Mouse (Mus musculus) midbrain, embryonic 12.5 days (tissue): ENCODE measurements around the gene Fam19a2. TPM values are rescaled to one million over a fixed set of nuclear protein-coding genes. Genes with fewer than 3 reads are reported as not detected.
A peak's percentile ranks its signal among the peaks of the same experiment; 100 is the strongest.

Experiments
- ATAC-seq: fragments of 200-750 bp; cut with Nextera tagmentation; 2 replicates; pipeline ENCODE4 v1.8.0; 2017; ENCODE audit warnings: low read depth, moderate TSS enrichment, moderate library complexity; ENCODE audit not compliant: low FRiP score
- H3K27ac ChIP-seq: fragments of 300-500 bp; sonication (generic); replicated peaks from 2 replicates; pipeline ENCODE4 v1.5.1; 2016; ENCODE audit warnings: mild to moderate bottlenecking
- H3K27me3 ChIP-seq: fragments of 300-500 bp; sonication (generic); 2 replicates; pipeline ENCODE4 v1.6.1; 2016; ENCODE audit warnings: mild to moderate bottlenecking
- H3K36me3 ChIP-seq: fragments of 300-500 bp; sonication (generic); 2 replicates; pipeline ENCODE4 v1.6.1; 2016
- H3K4me1 ChIP-seq: fragments of 300-500 bp; sonication (generic); 2 replicates; pipeline ENCODE4 v1.6.1; 2016
- H3K4me2 ChIP-seq: fragments of 300-500 bp; sonication (generic); replicated peaks from 2 replicates; pipeline ENCODE4 v1.6.1; 2016; ENCODE audit warnings: mild to moderate bottlenecking, moderate library complexity
- H3K4me3 ChIP-seq: fragments of 300-500 bp; sonication (generic); 2 replicates; pipeline ENCODE4 v1.5.1; 2016; ENCODE audit warnings: mild to moderate bottlenecking
- H3K9ac ChIP-seq: fragments of 300-500 bp; sonication (generic); replicated peaks from 2 replicates; pipeline ENCODE4 v1.6.1; 2016; ENCODE audit warnings: mild to moderate bottlenecking, moderate library complexity
- H3K9me3 ChIP-seq: fragments of 300-500 bp; sonication (generic); 2 replicates; pipeline ENCODE4 v1.6.1; 2016; ENCODE audit warnings: mild to moderate bottlenecking
- WGBS: fragments of 180-500 bp; shearing (Covaris S2); methylation state at CpG from one replicate; pipeline ENCODE4 v1.1.7; 2016; 5-methylcytosine and 5-hydroxymethylcytosine counted together
- polyA plus RNA-seq: library from polyadenylated mRNA; unstranded; fragments of >200 nt; fragmentation: Nextera tagmentation; extraction: Ambion mirVana; gene quantifications from 2 replicates; pipeline ENCODE4 v1.2.1, GENCODE M21; 2016

Gene Fam19a2
- polyA plus RNA-seq, 1 experiment from 2014 or later: 11.3 TPM

DNA sequence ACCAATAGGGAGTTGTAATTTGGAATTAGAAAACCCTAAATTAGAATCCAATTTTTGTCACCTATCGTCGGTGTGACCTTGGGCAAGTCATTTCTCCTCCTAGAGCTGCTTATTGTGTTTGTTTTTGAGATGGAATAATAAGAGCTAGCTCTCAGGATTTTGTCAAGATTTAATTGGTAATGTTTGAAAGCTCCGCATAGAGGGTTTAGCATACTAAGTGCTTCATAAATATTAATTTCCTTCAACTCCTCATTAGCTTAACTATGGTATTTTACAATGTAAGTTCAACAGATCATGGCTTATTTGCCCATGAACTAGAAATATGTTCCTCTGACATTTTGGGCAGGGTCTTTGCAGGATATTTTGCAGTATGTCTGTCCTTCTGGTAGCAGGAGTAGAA, 62.5 kb downstream of the Fam19a2 start:
- no peak overlapping the region for H3K9ac ChIP-seq
- no peak overlapping the region for H3K4me2 ChIP-seq
- no peaks in the 10 kb centered on the region for H3K4me1 ChIP-seq
- 74% methylated on average over 3 of the region's 3 CpGs for WGBS
- no peaks in the 10 kb centered on the region for H3K27me3 ChIP-seq
- H3K36me3 ChIP-seq: no peaks in the 10 kb centered on the region
- H3K4me3 ChIP-seq: no peak overlapping the region
- no peak for ATAC-seq
- no peaks in the 10 kb centered on the region for H3K9me3 ChIP-seq
- H3K27ac ChIP-seq: no peak overlapping the region

DNA sequence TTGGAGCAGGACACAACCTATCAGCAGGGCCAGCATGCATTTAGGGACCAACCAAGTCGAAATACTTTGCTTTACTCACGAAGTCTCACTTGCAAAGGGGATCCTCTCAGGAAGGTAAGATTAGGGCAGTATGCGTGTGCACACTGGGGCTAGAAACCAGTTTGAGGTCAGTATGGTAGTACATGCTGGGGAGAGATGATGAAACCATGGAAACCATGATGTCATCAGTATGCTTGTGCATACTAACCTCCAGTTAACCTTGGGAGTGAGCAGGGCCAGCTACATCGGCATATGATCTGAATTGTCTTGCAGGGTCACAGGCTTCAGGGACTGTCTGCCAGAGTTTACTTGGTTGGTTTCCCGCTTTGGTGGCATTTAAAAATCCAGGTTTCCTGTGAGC, 77.5 kb downstream of the Fam19a2 start:
- H3K4me3 ChIP-seq: no peak overlapping the region
- WGBS: 71% methylated on average over 5 of the region's 5 CpGs
- H3K27ac ChIP-seq: no peak overlapping the region
- H3K36me3 ChIP-seq: no peaks in the 10 kb centered on the region
- no peak for ATAC-seq
- H3K9me3 ChIP-seq: no peaks in the 10 kb centered on the region
- H3K4me1 ChIP-seq: no peaks in the 10 kb centered on the region
- H3K27me3 ChIP-seq: no peaks in the 10 kb centered on the region
- no peak overlapping the region for H3K4me2 ChIP-seq
- H3K9ac ChIP-seq: no peak overlapping the region

DNA sequence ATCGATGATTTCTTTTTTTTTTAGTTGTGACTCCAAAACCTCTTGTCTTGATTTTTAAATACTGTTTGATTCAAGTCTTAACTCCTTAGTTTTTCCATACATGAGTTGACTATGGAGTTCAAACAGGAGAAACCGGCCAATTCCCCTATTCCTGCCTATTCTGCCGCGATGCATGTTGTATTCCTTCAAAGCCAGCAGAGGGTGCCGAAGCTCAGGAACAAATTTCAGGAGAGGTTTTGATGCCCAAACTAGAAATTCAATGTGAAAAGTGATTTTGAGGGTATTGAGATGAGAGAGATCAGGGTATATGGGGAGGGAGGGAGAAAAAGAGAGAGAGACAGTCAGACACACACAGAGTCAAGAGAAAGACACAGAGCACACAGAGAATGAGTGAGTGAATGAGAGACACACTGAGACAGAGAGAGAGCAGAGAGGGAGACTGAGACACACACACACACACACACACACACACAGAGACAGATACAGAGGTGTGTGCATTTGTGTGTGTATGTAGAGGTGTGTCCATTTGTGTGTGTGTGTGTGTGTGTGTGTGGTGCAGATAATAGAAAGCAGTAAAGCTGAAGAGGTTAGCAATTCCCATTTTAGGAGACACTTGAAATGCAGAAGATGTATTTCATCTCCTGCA, 78.9 kb downstream of the Fam19a2 start:
- H3K4me3 ChIP-seq: no peak overlapping the region
- no peaks in the 10 kb centered on the region for H3K4me1 ChIP-seq
- WGBS: 23% methylated on average over 5 of the region's 5 CpGs
- H3K9me3 ChIP-seq: no peaks in the 10 kb centered on the region
- H3K27ac ChIP-seq: no peak overlapping the region
- ATAC-seq: 0 out of 2 replicates have a peak, but pooled peaks have one; percentile 19
- H3K9ac ChIP-seq: no peak overlapping the region
- H3K4me2 ChIP-seq: no peak overlapping the region
- no peaks in the 10 kb centered on the region for H3K27me3 ChIP-seq
- H3K36me3 ChIP-seq: no peaks in the 10 kb centered on the region

DNA sequence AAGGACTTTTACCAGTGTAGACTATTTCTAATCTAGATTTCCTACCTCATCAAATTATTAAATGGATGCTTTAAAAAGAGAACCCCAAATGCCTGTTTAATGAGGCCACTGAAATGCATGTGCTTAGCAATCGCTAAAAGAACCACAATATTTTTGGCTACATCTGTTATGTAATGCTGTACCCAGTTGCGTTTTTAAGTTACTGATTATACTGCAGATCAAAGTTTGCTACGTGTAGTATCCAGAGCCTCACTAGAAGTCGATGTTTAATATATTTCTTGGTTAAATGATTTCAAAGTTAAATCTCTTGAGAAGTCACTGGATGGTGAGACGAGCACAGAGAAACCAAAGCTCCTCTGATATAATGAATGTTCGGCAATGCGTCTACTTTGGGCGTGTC, 82.5 kb downstream of the Fam19a2 start:
- H3K27me3 ChIP-seq: no peaks in the 10 kb centered on the region
- no peaks in the 10 kb centered on the region for H3K4me1 ChIP-seq
- H3K4me2 ChIP-seq: no peak overlapping the region
- H3K4me3 ChIP-seq: no peak overlapping the region
- H3K27ac ChIP-seq: no peak overlapping the region
- 94% methylated on average over 8 of the region's 8 CpGs for WGBS
- no peaks in the 10 kb centered on the region for H3K9me3 ChIP-seq
- no peak for ATAC-seq
- no peak overlapping the region for H3K9ac ChIP-seq
- H3K36me3 ChIP-seq: no peaks in the 10 kb centered on the region

- WGBS: 93% methylated on average over 5 of the region's 5 CpGs
- no peak overlapping the region for H3K9ac ChIP-seq
- H3K9me3 ChIP-seq: no peaks in the 10 kb centered on the region
- no peak overlapping the region for H3K27ac ChIP-seq
- H3K4me2 ChIP-seq: no peak overlapping the region
- no peak for ATAC-seq
- H3K4me1 ChIP-seq: no peaks in the 10 kb centered on the region
- no peak overlapping the region for H3K4me3 ChIP-seq
- H3K36me3 ChIP-seq: no peaks in the 10 kb centered on the region
- no peaks in the 10 kb centered on the region for H3K27me3 ChIP-seq
These were observed 89.9 kb downstream of the Fam19a2 start for GRCm38 (mm10) chr10:123353667-123354066.

DNA sequence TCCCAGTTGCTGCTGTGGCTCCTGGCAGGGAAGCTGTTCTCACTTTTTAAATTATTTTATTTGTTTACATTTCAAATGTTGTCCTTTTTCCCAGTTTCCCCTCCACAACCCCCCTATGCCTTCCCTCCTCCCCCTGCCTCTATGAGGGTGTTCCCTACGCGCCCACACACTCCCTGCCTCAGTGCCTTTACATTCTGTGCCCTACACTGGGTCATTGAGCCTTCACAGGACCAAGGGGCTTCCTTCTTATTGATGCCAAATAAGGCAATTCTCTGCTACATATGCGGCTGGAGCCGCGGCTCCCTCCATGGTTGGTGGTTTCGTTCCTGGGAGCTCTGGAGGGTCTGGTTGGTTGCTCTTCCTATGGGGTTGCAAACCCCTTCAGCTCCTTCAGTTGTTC, 93.2 kb downstream of the Fam19a2 start:
- Histone ChIP-seq H3K9ac (no peak overlapping the region), H3K4me1 (no peaks in the 10 kb centered on the region), H3K4me2 (no peak overlapping the region), H3K4me3 (no peak overlapping the region), H3K36me3 (no peaks in the 10 kb centered on the region), H3K9me3 (no peaks in the 10 kb centered on the region), H3K27ac (no peak overlapping the region), H3K27me3 (no peaks in the 10 kb centered on the region)
- ATAC-seq: no peak
- WGBS: 85% methylated on average over 6 of the region's 6 CpGs

- Histone ChIP-seq H3K27ac (no peak overlapping the region), H3K4me1 (no peaks in the 10 kb centered on the region), H3K9me3 (no peaks in the 10 kb centered on the region), H3K4me3 (no peak overlapping the region), H3K4me2 (no peak overlapping the region), H3K27me3 (no peaks in the 10 kb centered on the region), H3K9ac (no peak overlapping the region), H3K36me3 (no peaks in the 10 kb centered on the region)
- no peak for ATAC-seq
- WGBS: 85% methylated on average over 14 of the region's 14 CpGs
These were observed 96.7 kb downstream of the Fam19a2 start for GRCm38 (mm10) chr10:123360492-123360891.

- Histone ChIP-seq H3K27me3 (no peaks in the 10 kb centered on the region), H3K9me3 (no peaks in the 10 kb centered on the region), H3K4me2 (no peak overlapping the region), H3K36me3 (no peaks in the 10 kb centered on the region), H3K4me3 (no peak overlapping the region), H3K9ac (no peak overlapping the region), H3K4me1 (no peaks in the 10 kb centered on the region), H3K27ac (no peak overlapping the region)
- 80% methylated on average over 4 of the region's 4 CpGs for WGBS
- ATAC-seq: no peak
These were observed 100.8 kb downstream of the Fam19a2 start for GRCm38 (mm10) chr10:123364628-123365027.

- H3K4me1 ChIP-seq: no peaks in the 10 kb centered on the region
- no peaks in the 10 kb centered on the region for H3K27me3 ChIP-seq
- no peaks in the 10 kb centered on the region for H3K9me3 ChIP-seq
- H3K36me3 ChIP-seq: no peaks in the 10 kb centered on the region
- WGBS: 77% methylated on average over 15 of the region's 15 CpGs
- no peak overlapping the region for H3K4me2 ChIP-seq
- peak; percentile 52; the same call in 1 of the 2 replicates for ATAC-seq
- H3K9ac ChIP-seq: no peak overlapping the region
- no peak overlapping the region for H3K27ac ChIP-seq
- H3K4me3 ChIP-seq: no peak overlapping the region
These were observed 103.5 kb downstream of the Fam19a2 start for GRCm38 (mm10) chr10:123367152-123367864.

GRCm38 (mm10) chr10:123383277-123383676, 119.5 kb downstream of the Fam19a2 start:
- Histone ChIP-seq H3K9me3 (no peaks in the 10 kb centered on the region), H3K4me3 (no peak overlapping the region), H3K9ac (no peak overlapping the region), H3K4me2 (no peak overlapping the region), H3K4me1 (no peaks in the 10 kb centered on the region), H3K27ac (no peak overlapping the region), H3K27me3 (no peaks in the 10 kb centered on the region), H3K36me3 (no peaks in the 10 kb centered on the region)
- ATAC-seq: no peak
- WGBS: 45% methylated on average over 2 of the region's 2 CpGs

DNA sequence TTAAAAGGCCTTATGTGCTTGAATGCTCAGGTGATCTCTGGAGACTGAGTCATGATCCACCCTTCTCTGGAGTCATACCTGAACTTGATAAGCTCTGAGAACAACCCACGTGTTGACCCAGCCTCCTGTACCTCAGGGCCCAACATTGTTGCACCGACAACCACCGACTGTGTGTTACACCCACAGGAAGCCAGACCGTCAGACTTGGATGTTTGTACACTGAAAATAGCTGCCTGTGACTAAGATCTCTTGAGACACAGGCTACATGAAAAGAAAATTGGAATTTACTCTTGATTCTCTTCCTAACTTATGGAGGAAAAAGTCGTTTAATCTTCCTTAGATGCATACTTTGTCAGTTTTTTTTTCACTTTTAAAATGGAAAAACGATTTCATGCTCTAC, 121.8 kb downstream of the Fam19a2 start:
- no peak overlapping the region for H3K9ac ChIP-seq
- WGBS: 85% methylated on average over 6 of the region's 6 CpGs

GRCm38 (mm10) chr10:123395429-123395828, 131.6 kb downstream of the Fam19a2 start:
- no peak overlapping the region for H3K27ac ChIP-seq

More for the DNA sequence above, 121.8 kb downstream of the Fam19a2 start:
- no peaks in the 10 kb centered on the region for H3K9me3 ChIP-seq
- no peak overlapping the region for H3K27ac ChIP-seq
- H3K36me3 ChIP-seq: no peaks in the 10 kb centered on the region
- no peak overlapping the region for H3K4me2 ChIP-seq
- no peak overlapping the region for H3K4me3 ChIP-seq
- no peak for ATAC-seq
- H3K4me1 ChIP-seq: no peaks in the 10 kb centered on the region
- no peaks in the 10 kb centered on the region for H3K27me3 ChIP-seq

More at GRCm38 (mm10) chr10:123395429-123395828, 131.6 kb downstream of the Fam19a2 start:
- Histone ChIP-seq H3K4me3 (no peak overlapping the region), H3K9me3 (no peaks in the 10 kb centered on the region), H3K4me2 (no peak overlapping the region), H3K27me3 (no peaks in the 10 kb centered on the region), H3K36me3 (no peaks in the 10 kb centered on the region), H3K4me1 (peaks cover 5% of the 10 kb centered on the region; the same call in 1 of the 2 replicates), H3K9ac (no peak overlapping the region)
- 83% methylated on average over 9 of the region's 9 CpGs for WGBS
- ATAC-seq: no peak
